Mouse (Mus musculus): Measurements from ENCODE around the gene Chic2.

Gene Chic2

GRCm38 (mm10) chr5:74974061-74974581, 70.5 kb downstream of the Chic2 start:
- peak; percentile 55 to 69 for DNase-seq

GRCm38 (mm10) chr5:74971418-74971817, 73.2 kb downstream of the Chic2 start:
- peak in 1 of 2 experiments; percentile 26 for DNase-seq

GRCm38 (mm10) chr5:74969341-74969740, 75.2 kb downstream of the Chic2 start:
- no peak for DNase-seq

GRCm38 (mm10) chr5:74967882-74968281, 76.7 kb downstream of the Chic2 start:
- DNase-seq, result no peak

GRCm38 (mm10) chr5:74966891-74967290, 77.7 kb downstream of the Chic2 start:
- DNase-seq, result no peak

GRCm38 (mm10) chr5:74962771-74963170, 81.8 kb downstream of the Chic2 start:
- DNase-seq, result no peak

- peak; percentile 76 to 89 for DNase-seq
These were observed 83.6 kb downstream of the Chic2 start for GRCm38 (mm10) chr5:74960840-74961543.

GRCm38 (mm10) chr5:74960306-74960705, 84.3 kb downstream of the Chic2 start:
- DNase-seq, result no peak

- no peak for DNase-seq
These were observed 87.1 kb downstream of the Chic2 start for GRCm38 (mm10) chr5:74957293-74958076.

GRCm38 (mm10) chr5:74956335-74956734, 88.2 kb downstream of the Chic2 start:
- no peak for DNase-seq

GRCm38 (mm10) chr5:74955565-74955964, 89.0 kb downstream of the Chic2 start:
- no peak for DNase-seq

- no peak for DNase-seq
These were observed 91.6 kb downstream of the Chic2 start for GRCm38 (mm10) chr5:74952938-74953337.

GRCm38 (mm10) chr5:74951375-74951774, 93.2 kb downstream of the Chic2 start:
- DNase-seq, result no peak

- DNase-seq, result no peak
These were observed 95.3 kb downstream of the Chic2 start for GRCm38 (mm10) chr5:74949298-74949697.

GRCm38 (mm10) chr5:74948482-74948881, 96.1 kb downstream of the Chic2 start:
- DNase-seq, result no peak
